Mouse (Mus musculus) lung, adult 18-20 months (tissue): ENCODE measurements around the gene Gm36176.

ENCODE experiments used
- DNase-seq, 2 experiments: peaks; one replicate each; pipeline ENCODE4 v3.0.0; 2022; ENCODE audit warnings: mixed read lengths in 2 of 2

Gm36176 gene

GRCm38 (mm10) chr10:77882553-77882952 is 36.0 kb downstream of the Gm36176 start:
- DNase-seq: no peak

GRCm38 (mm10) chr10:77886007-77886747 is 39.6 kb downstream of the Gm36176 start:
- no peak for DNase-seq

GRCm38 (mm10) chr10:77890987-77891565 is 44.5 kb downstream of the Gm36176 start:
- DNase-seq: no peak

GRCm38 (mm10) chr10:77895562-77895961 is 49.0 kb downstream of the Gm36176 start:
- DNase-seq: no peak
